Mouse (Mus musculus): ENCODE data around the gene Zfp534.
A peak's percentile ranks its signal among the peaks of the same experiment; 100 is the strongest.
"Not testable (repeated sequence)": the region's sequence is repeated elsewhere in the genome, so short reads cannot be mapped to it uniquely, and the experiment has no call there.

The Zfp534 gene

GRCm38 (mm10) chr4:147702453-147702852 lies at the start of gene Zfp534:
TSS of gene Zfp534 (minus strand) at chr4:147702553.
- DNase-seq (ENCODE audit: inconsistent age in 2 of 2, low spot score in 1 of 2), result not testable (repeated sequence)

- DNase-seq (ENCODE audit: inconsistent age in 2 of 2, low spot score in 1 of 2), result peak in 1 of 2 experiments; percentile 8
Measured at GRCm38 (mm10) chr4:147746255-147746654, 43.9 kb upstream of the Zfp534 start.

GRCm38 (mm10) chr4:147738636-147739369 lies 36.5 kb upstream of the Zfp534 start:
- peak in 1 of 2 experiments; percentile 13 for DNase-seq (ENCODE audit: inconsistent age in 2 of 2, low spot score in 1 of 2)

- peak in 1 of 2 experiments; percentile 16 for DNase-seq (ENCODE audit: inconsistent age in 2 of 2, low spot score in 1 of 2)
Measured at GRCm38 (mm10) chr4:147655245-147655644, 47.1 kb downstream of the Zfp534 start.

GRCm38 (mm10) chr4:147647407-147647806 lies 54.9 kb downstream of the Zfp534 start:
- not testable (repeated sequence) for DNase-seq (ENCODE audit: inconsistent age in 2 of 2, low spot score in 1 of 2)

- not testable (repeated sequence) for DNase-seq (ENCODE audit: inconsistent age in 2 of 2, low spot score in 1 of 2)
Measured at GRCm38 (mm10) chr4:147642413-147642812, 59.9 kb downstream of the Zfp534 start, which contains the start of gene Zfp979. TSS of gene Zfp979 (minus strand) at chr4:147642513.

GRCm38 (mm10) chr4:147641932-147642331 lies 60.4 kb downstream of the Zfp534 start:
- DNase-seq (ENCODE audit: inconsistent age in 2 of 2, low spot score in 1 of 2), result not testable (repeated sequence)

- not testable (repeated sequence) for DNase-seq (ENCODE audit: inconsistent age in 2 of 2, low spot score in 1 of 2)
Measured at GRCm38 (mm10) chr4:147633818-147634262, 68.5 kb downstream of the Zfp534 start.

All from adrenal gland, adult (tissue).